Mouse (Mus musculus) forebrain, embryonic 10.5 days (tissue): ENCODE results near the gene Nr2e3. TPM values are rescaled to one million over a fixed set of nuclear protein-coding genes. Genes with fewer than 3 reads are reported as not detected.

Experiments used
- polyA plus RNA-seq: library from polyadenylated mRNA; unstranded; fragments of >200 nt; fragmentation: Nextera tagmentation; extraction: Ambion mirVana; gene quantifications from 2 replicates; pipeline ENCODE4 v1.2.1, GENCODE M21; 2016

Nr2e3 gene
- polyA plus RNA-seq, 1 experiment from 2014 or later, result not detected

Other genes with a start within 250 kb of the Nr2e3 start
- 16.1 and 20.7 TPM in 2 replicates for gene Senp8, start 209.9 kb downstream of the Nr2e3 start, polyA plus RNA-seq
- 9.7 and 11.4 TPM in 2 replicates for gene Myo9a, start 209.8 kb downstream of the Nr2e3 start, polyA plus RNA-seq